Mouse (Mus musculus) midbrain, embryonic 14.5 days (tissue): Measurements from ENCODE around the gene Cnksr2. TPM values are rescaled to one million over a fixed set of nuclear protein-coding genes. Genes with fewer than 3 reads are reported as not detected.

Experiments
- ATAC-seq: fragments of 200-750 bp; cut with Nextera tagmentation; 2 replicates; pipeline ENCODE4 v1.8.0; 2017; ENCODE audit warnings: moderate number of reproducible peaks, moderate library complexity; ENCODE audit not compliant: low FRiP score, low TSS enrichment
- DNase-seq: peaks from one replicate; pipeline ENCODE4 v3.0.0-alpha.2; 2015
- H3K27ac ChIP-seq: fragments of 300-500 bp; sonication (generic); replicated peaks from 2 replicates; pipeline ENCODE4 v1.5.1; 2014; ENCODE audit warnings: mild to moderate bottlenecking, low read depth, low read length, moderate library complexity
- H3K27me3 ChIP-seq: fragments of 300-500 bp; sonication (generic); 2 replicates; pipeline ENCODE4 v1.6.1; 2014; ENCODE audit warnings: low read length, control low read depth, mixed read lengths; ENCODE audit not compliant: control insufficient read depth, insufficient read depth
- H3K36me3 ChIP-seq: fragments of 300-500 bp; sonication (generic); 2 replicates; pipeline ENCODE4 v1.6.1; 2014; ENCODE audit warnings: low read length, control low read depth; ENCODE audit not compliant: control insufficient read depth, insufficient read depth
- H3K4me1 ChIP-seq: fragments of 300-500 bp; sonication (generic); 2 replicates; pipeline ENCODE4 v1.6.1; 2014; ENCODE audit warnings: mild to moderate bottlenecking, antibody characterized with exemption, low read length, control low read depth; ENCODE audit not compliant: control insufficient read depth, insufficient read depth
- H3K4me2 ChIP-seq: fragments of 300-500 bp; sonication (generic); 2 replicates; pipeline ENCODE4 v1.6.1; 2014; ENCODE audit warnings: mild to moderate bottlenecking, low read length, moderate library complexity
- H3K4me3 ChIP-seq: fragments of 300-500 bp; sonication (generic); replicated peaks from 2 replicates; pipeline ENCODE4 v1.5.1; 2014; ENCODE audit warnings: low read depth, low read length
- H3K9ac ChIP-seq: fragments of 300-500 bp; sonication (generic); replicated peaks from 2 replicates; pipeline ENCODE4 v1.6.1; 2014; ENCODE audit warnings: mild to moderate bottlenecking, low read length, moderate library complexity
- H3K9me3 ChIP-seq: fragments of 300-500 bp; sonication (generic); 2 replicates; pipeline ENCODE4 v1.6.1; 2016; ENCODE audit warnings: low read length, control low read depth, mixed read lengths; ENCODE audit not compliant: control insufficient read depth
- WGBS: fragments of 180-500 bp; shearing (Covaris S2); extraction: QIAGEN DNeasy Blood & Tissue Kit; methylation state at CpG from one replicate; pipeline ENCODE4 v1.1.7; 2014; 5-methylcytosine and 5-hydroxymethylcytosine counted together
- polyA plus RNA-seq: library from polyadenylated mRNA; unstranded; fragments of >200 nt; fragmentation: Nextera tagmentation; extraction: Ambion mirVana; gene quantifications from 2 replicates; pipeline ENCODE4 v1.2.1, GENCODE M21; 2014

The Cnksr2 gene
- 10.3 and 11.3 TPM in 2 replicates for polyA plus RNA-seq

DNA sequence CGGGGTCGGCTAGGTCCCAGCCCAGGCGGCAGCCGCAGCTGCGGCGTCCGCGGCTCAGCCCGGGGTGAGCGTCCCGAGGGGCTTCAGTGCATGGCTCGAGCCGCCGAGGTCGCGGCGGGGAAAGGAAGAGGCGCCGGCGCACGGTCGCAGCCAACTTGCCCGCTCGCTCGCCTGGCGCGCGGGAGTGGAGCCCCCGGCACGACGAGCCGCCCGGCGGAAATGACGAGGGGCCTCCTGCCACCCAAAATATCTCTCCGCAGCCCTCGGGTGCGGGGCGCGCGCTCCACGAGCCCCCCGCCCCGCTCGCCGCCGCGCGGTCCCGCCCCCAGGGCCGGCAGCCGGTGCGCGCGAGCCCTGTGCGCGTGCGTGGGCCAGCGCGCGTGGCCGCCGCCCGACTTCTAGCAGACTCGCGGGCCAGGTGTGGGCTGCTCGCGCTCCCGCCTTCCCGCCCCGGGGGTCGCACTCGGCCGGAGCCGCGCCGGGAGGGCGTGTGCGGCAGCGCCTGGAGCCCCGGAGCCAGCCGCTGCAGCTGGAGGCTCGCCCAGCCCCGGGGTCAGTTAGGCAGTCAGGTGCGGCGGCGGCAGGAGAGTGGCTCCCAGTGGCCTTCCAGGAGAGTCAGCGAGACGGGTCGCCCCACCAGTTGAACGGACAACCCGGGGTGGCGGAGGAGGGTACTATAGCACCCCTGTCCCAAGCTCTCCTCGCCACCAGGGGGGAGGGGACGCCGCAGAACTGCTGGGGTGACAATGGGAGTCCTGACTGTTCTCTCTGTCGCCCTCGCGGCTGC lies at the start of gene Cnksr2:
TSS of gene Cnksr2 (minus strand) at position 238 of the 787 bp plus-strand sequence.
- Histone ChIP-seq H3K4me1 (no peaks in the 10 kb centered on the region), H3K36me3 (no peaks in the 10 kb centered on the region), H3K4me3 (peak within 1 kb of the TSS; percentile 56), H3K4me2 (peak within 1 kb of the TSS; percentile 61), H3K9me3 (no peaks in the 10 kb centered on the region), H3K27me3 (no peaks in the 10 kb centered on the region), H3K9ac (peak within 1 kb of the TSS; percentile 77), H3K27ac (peak within 1 kb of the TSS; percentile 84)
- DNase-seq (peak; percentile 82), ATAC-seq (peak; percentile 85)
- WGBS: 21% methylated on average over 67 of the region's 99 CpGs

DNA sequence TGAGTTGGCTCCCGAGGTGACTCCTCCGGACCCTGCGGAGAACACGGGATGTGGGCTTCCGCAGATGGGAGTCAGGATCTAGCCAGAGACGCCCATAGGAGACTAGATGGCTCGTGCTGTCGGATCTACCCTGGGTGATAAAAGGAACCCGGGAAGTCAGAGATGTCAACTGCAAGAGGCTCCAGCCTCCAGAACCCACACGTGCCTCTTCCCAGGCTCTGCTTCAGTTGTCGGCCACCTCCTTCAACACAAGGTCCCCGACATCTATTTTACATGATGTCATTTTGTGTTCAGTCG lies 698 bp upstream of the Cnksr2 start:
- Histone ChIP-seq H3K4me3 (peak overlapping the region; percentile 56), H3K9ac (peak overlapping the region; percentile 77), H3K9me3 (no peaks in the 10 kb centered on the region), H3K27ac (peak overlapping the region; percentile 41; the same call in 1 of the 2 replicates), H3K27me3 (no peaks in the 10 kb centered on the region), H3K36me3 (no peaks in the 10 kb centered on the region), H3K4me2 (peak overlapping the region; percentile 61), H3K4me1 (no peaks in the 10 kb centered on the region)
- WGBS: 30% methylated on average over 13 of the region's 13 CpGs
- DNase-seq (no peak), ATAC-seq (no peak; the same call in 1 of the 2 replicates)

DNA sequence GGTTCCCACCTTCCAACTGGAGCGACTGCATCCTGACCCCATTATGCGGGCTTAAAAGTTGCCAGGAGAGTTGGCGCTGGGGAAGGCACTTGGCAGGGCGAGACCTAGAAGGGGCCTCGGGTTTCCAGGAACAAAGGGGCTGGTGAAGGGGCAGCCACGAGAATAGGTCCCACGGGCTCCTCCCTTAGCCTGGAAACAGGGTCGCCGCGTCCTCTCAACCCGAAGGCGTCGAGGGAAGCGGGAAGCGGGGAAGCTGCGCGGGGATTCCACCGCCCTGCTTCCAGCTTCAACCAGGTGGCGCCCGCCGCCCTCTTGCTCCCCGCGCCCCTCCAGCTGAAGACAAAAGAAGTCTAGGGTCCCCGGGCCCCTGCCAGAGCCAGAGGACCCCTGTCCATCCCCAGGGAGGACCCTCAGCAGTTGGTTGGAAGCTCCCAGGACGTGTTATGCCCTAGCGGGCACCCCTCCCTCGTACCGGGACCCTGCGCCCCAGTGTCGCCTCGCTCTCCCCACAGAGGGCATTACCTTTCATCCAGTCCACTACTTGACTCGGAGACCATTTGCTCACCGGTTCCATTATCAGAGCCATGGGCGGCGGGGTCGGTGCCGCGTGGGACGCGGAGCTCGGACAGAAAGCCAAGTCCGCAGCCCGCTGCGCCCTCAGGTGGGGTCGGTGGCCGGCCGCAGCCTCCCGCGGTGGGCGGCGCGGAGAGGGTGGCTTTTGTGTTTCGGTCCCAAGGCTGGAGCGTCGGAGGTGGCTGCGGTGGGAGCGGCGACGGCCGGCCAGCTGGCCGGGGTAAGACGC lies 638 bp downstream of the Cnksr2 start:
- peak overlapping the region; percentile 77 for H3K9ac ChIP-seq
- no peaks in the 10 kb centered on the region for H3K9me3 ChIP-seq
- peak overlapping the region; percentile 56 for H3K4me3 ChIP-seq
- H3K4me2 ChIP-seq: peak overlapping the region; percentile 61
- H3K4me1 ChIP-seq: no peaks in the 10 kb centered on the region
- DNase-seq (peak; percentile 71), ATAC-seq (peak; percentile 55)
- H3K27me3 ChIP-seq: no peaks in the 10 kb centered on the region
- H3K27ac ChIP-seq: peak overlapping the region; percentile 84
- no peaks in the 10 kb centered on the region for H3K36me3 ChIP-seq
- 19% methylated on average over 61 of the region's 62 CpGs for WGBS

DNA sequence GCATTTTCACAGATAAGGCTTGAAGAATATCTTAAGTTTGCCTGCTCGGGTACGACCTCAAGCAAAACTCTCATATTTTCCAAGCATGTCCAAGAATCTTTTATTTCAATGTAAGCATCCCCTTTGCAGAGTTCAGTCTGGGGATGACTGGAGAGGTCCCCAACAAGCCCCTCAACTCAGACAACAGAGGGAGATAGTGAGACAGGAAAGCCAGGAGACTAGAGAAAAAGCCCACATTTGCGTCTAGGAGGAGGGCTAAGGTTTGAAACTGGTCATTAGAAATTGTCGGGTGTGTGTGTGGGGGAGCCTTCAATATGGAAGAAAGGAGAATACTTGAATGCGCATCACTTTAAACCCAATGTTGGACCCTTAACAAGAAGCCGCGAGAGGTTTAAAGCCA lies 1.4 kb downstream of the Cnksr2 start:
- no peaks in the 10 kb centered on the region for H3K27me3 ChIP-seq
- H3K27ac ChIP-seq: peak overlapping the region; percentile 84
- no peaks in the 10 kb centered on the region for H3K4me1 ChIP-seq
- DNase-seq: peak; percentile 62
- peak overlapping the region; percentile 77 for H3K9ac ChIP-seq
- H3K36me3 ChIP-seq: no peaks in the 10 kb centered on the region
- 38% methylated on average over 7 of the region's 7 CpGs for WGBS
- peak overlapping the region; percentile 61 for H3K4me2 ChIP-seq
- H3K9me3 ChIP-seq: no peaks in the 10 kb centered on the region
- ATAC-seq: 0 out of 2 replicates have a peak, but pooled peaks have one; percentile 4
- peak overlapping the region; percentile 56 for H3K4me3 ChIP-seq

DNA sequence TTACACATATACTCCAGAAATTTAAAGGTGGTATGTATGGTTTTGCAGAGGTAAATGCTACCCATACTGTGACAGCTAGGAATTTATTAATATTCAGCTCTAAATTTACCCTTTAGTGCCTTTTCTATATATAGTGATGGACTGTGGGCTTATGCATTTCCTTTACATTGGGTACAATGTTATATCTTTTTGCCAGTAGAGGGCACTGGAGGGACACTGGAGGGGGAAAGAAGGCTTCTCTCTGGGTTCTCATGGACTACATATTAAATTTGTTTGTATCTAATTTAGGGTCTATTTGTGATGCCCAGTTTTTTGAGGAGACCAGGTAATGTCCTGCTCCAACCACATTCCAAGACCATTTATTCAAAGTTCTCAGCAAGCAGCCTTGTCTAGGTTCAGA lies 91.4 kb downstream of the Cnksr2 start:
- DNase-seq: peak; percentile 60
- ATAC-seq: no peak

DNA sequence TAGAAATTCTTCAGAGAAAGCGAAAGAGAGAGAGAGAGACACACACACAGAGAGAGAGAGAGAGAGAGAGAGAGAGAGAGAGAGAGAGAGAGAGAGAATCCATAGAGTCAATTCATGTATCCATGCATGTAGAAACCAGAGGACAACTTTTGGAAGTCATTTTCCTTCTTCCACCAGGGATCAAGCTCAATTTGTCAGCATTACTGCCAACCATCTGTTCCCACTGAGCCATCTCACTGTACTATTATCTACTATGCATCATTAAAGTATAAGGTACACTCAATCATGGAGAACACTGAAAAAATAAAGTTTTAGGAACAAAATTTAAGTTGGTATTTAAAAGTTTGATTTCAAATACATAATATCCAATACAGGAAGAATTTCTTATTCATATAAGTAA lies 93.8 kb downstream of the Cnksr2 start:
- H3K4me2 ChIP-seq: no peak overlapping the region
- H3K27me3 ChIP-seq: no peaks in the 10 kb centered on the region
- ATAC-seq (no peak), DNase-seq (no peak)
- no peak overlapping the region for H3K27ac ChIP-seq
- no peaks in the 10 kb centered on the region for H3K9me3 ChIP-seq
- no peak overlapping the region for H3K4me3 ChIP-seq
- WGBS: 88% methylated on average over 1 of the region's 1 CpGs
- H3K4me1 ChIP-seq: no peaks in the 10 kb centered on the region
- no peaks in the 10 kb centered on the region for H3K36me3 ChIP-seq
- H3K9ac ChIP-seq: no peak overlapping the region

More for the DNA sequence above, 91.4 kb downstream of the Cnksr2 start:
- H3K4me2 ChIP-seq: no peak overlapping the region
- H3K9ac ChIP-seq: no peak overlapping the region
- H3K4me3 ChIP-seq: no peak overlapping the region
- H3K4me1 ChIP-seq: no peaks in the 10 kb centered on the region
- H3K9me3 ChIP-seq: no peaks in the 10 kb centered on the region
- no peak overlapping the region for H3K27ac ChIP-seq
- no peaks in the 10 kb centered on the region for H3K36me3 ChIP-seq
- H3K27me3 ChIP-seq: no peaks in the 10 kb centered on the region

DNA sequence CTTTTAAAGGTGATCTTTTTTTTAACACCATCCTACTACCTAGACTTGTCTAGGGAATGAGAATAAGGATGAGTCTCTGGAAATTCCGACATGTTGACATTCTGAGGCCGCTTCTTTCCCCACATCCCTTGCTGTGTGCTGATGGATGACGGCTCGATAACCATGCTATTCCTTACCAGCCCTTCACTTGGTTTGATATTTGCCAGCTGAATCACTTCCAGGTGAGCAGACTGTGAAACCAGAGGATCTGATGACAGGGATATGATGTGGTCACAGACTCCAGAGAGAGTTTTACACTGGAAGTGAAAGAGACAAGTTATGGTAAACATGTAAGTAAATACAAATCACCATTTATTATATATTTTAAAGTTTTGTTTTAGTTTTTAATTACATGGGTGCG lies 98.0 kb downstream of the Cnksr2 start:
- H3K9ac ChIP-seq: no peak overlapping the region
- H3K4me1 ChIP-seq: no peaks in the 10 kb centered on the region
- no peak overlapping the region for H3K4me2 ChIP-seq
- no peaks in the 10 kb centered on the region for H3K9me3 ChIP-seq
- DNase-seq (no peak), ATAC-seq (no peak)
- H3K27ac ChIP-seq: no peak overlapping the region
- H3K4me3 ChIP-seq: no peak overlapping the region
- no peaks in the 10 kb centered on the region for H3K36me3 ChIP-seq
- no peaks in the 10 kb centered on the region for H3K27me3 ChIP-seq
- WGBS: 81% methylated on average over 5 of the region's 5 CpGs

DNA sequence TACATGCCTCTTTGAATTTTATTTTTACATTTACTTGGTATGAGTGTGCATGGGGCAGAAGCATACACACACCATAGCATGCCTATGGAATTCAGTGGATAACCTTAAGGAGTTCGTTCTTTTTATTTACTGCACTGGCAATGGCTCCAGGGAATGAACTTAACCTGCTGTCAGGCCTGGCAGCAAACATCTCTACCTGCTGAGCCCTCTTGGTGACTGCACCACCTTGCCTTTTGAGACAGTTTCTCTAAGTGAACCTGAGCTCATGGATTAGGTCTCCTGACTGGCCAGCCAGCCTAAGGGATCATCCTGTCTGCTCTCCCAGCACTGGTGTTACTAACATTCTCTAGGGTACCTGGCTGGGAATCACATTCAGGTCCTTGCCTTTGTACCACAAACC lies 106.5 kb downstream of the Cnksr2 start:
- H3K27ac ChIP-seq: no peak overlapping the region
- H3K4me1 ChIP-seq: no peaks in the 10 kb centered on the region
- no peak overlapping the region for H3K4me2 ChIP-seq
- H3K27me3 ChIP-seq: no peaks in the 10 kb centered on the region
- no peaks in the 10 kb centered on the region for H3K36me3 ChIP-seq
- no peak overlapping the region for H3K9ac ChIP-seq
- WGBS: 86% methylated on average over 1 of the region's 1 CpGs
- ATAC-seq (no peak), DNase-seq (no peak)
- H3K9me3 ChIP-seq: no peaks in the 10 kb centered on the region
- no peak overlapping the region for H3K4me3 ChIP-seq
